Mouse (Mus musculus) bone marrow macrophage, adult 2 months (primary cell): ENCODE measurements at regions not wholly inside any gene's neighbourhood (a gene's known extent, or its start where the extent isn't known, plus 50 kb on each side); places are given as distances from the start of the nearest gene placed in this dataset.

ENCODE experiments used
- H3K27ac ChIP-seq: 2 replicates; pipeline ENCODE4 v1.5.1; 2012; ENCODE audit warnings: low read depth, low read length; ENCODE audit not compliant: insufficient read depth
- H3K4me1 ChIP-seq: 2 replicates; pipeline ENCODE4 v1.6.1; 2012; ENCODE audit warnings: low read length; ENCODE audit not compliant: control insufficient read depth, insufficient read depth
- H3K4me3 ChIP-seq: 2 replicates; pipeline ENCODE4 v1.5.1; 2012; ENCODE audit warnings: mild to moderate bottlenecking, low read length, moderate library complexity; ENCODE audit not compliant: insufficient read depth
- CTCF ChIP-seq: IDR thresholded peaks from 2 replicates; pipeline ENCODE4 v1.5.1; 2012; ENCODE audit warnings: low read depth, mild to moderate bottlenecking, low read length, moderate library complexity
- POLR2A ChIP-seq: IDR thresholded peaks from 2 replicates; pipeline ENCODE4 v1.6.1; 2012; ENCODE audit warnings: mild to moderate bottlenecking, low read depth, low read length, borderline replicate concordance

- 0 out of 2 replicates have a peak, but pooled peaks cover 2% of the 10 kb centered on the region for H3K4me1 ChIP-seq
- TF ChIP-seq POLR2A (no peak), CTCF (no peak)
- H3K27ac ChIP-seq, result no peak overlapping the region
- no peak overlapping the region for H3K4me3 ChIP-seq
These were observed 59.0 kb upstream of the Frmd6 start for GRCm38 (mm10) chr12:70766319-70766718.

GRCm38 (mm10) chr12:70767959-70768358 lies 57.4 kb upstream of the Frmd6 start:
- H3K4me1 ChIP-seq, result 0 out of 2 replicates have a peak, but pooled peaks cover 2% of the 10 kb centered on the region
- TF ChIP-seq CTCF, result peak; percentile 42; the same call in 1 of the 2 replicates
- TF ChIP-seq POLR2A, result no peak
- no peak overlapping the region for H3K27ac ChIP-seq
- no peak overlapping the region for H3K4me3 ChIP-seq

GRCm38 (mm10) chr12:70768745-70769144 lies 56.6 kb upstream of the Frmd6 start:
- H3K27ac ChIP-seq, result no peak overlapping the region
- H3K4me3 ChIP-seq, result no peak overlapping the region
- TF ChIP-seq CTCF (no peak), POLR2A (no peak)
- 0 out of 2 replicates have a peak, but pooled peaks cover 2% of the 10 kb centered on the region for H3K4me1 ChIP-seq

GRCm38 (mm10) chr12:70769538-70770176 lies 55.7 kb upstream of the Frmd6 start:
- no peak overlapping the region for H3K27ac ChIP-seq
- TF ChIP-seq CTCF (no peak), POLR2A (no peak)

GRCm38 (mm10) chr12:70774006-70774405 lies 51.3 kb upstream of the Frmd6 start:
- TF ChIP-seq POLR2A (no peak), CTCF (no peak)
- no peak overlapping the region for H3K27ac ChIP-seq
- no peaks in the 10 kb centered on the region for H3K4me1 ChIP-seq
- H3K4me3 ChIP-seq, result no peak overlapping the region

More at GRCm38 (mm10) chr12:70769538-70770176, 55.7 kb upstream of the Frmd6 start:
- H3K4me3 ChIP-seq, result no peak overlapping the region
- 0 out of 2 replicates have a peak, but pooled peaks cover 2% of the 10 kb centered on the region for H3K4me1 ChIP-seq

GRCm38 (mm10) chr12:70774816-70775591 lies 50.3 kb upstream of the Frmd6 start:
- Histone ChIP-seq H3K27ac (no peak overlapping the region), H3K4me3 (no peak overlapping the region), H3K4me1 (no peaks in the 10 kb centered on the region)
- TF ChIP-seq POLR2A, result no peak
- TF ChIP-seq CTCF, result no peak
